Mouse (Mus musculus) olfactory bulb, adult 2 months (tissue): Measurements from ENCODE around the gene Nabp2.

ENCODE experiments used
- CTCF ChIP-seq: fragments of 200-500 bp; IDR thresholded peaks from 2 replicates; pipeline ENCODE4 v1.5.1; 2012; ENCODE audit warnings: low read depth, mild to moderate bottlenecking, low read length, moderate library complexity; ENCODE audit not compliant: insufficient read depth
- POLR2A ChIP-seq: fragments of 200-500 bp; IDR thresholded peaks from 2 replicates; pipeline ENCODE4 v1.6.1; 2012; ENCODE audit warnings: mild to moderate bottlenecking, low read depth, low read length, moderate library complexity; ENCODE audit not compliant: insufficient read depth

DNA sequence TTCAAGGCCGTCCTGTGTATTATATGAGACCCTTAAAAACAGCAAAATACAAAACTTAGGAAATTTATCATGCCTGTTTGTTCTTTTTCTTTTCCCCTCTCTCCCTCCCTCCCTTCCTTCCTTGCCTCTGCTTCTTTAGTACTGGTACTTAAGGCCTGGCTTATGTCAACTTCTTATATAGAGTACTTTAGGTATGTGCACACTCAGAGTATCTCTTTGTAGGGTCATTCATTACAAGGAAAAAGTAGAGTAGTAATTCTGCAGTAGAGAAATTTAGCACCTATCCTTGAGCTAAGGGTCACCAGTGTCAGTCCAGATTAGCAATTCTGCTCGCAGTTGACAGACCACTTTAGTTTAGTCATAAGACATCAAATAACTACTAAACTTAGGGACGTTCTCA, 14.0 kb upstream of the Nabp2 start:
- TF ChIP-seq POLR2A (no peak), CTCF (no peak)
